Mouse (Mus musculus) myocyte (in vitro differentiated cells): ENCODE results near the gene Slc27a3.

ENCODE experiments used
- CEBPB ChIP-seq: IDR thresholded peaks from 2 replicates; pipeline ENCODE4 v1.6.1; 2011; ENCODE audit warnings: mild to moderate bottlenecking, moderate library complexity; ENCODE audit not compliant: poor library complexity, insufficient read depth, severe bottlenecking
- E2F4 ChIP-seq: IDR thresholded peaks from one replicate; pipeline ENCODE4 v1.6.1; 2011; ENCODE audit warnings: mild to moderate bottlenecking, control low read depth, moderate library complexity; ENCODE audit not compliant: insufficient read depth
- MAX ChIP-seq: IDR thresholded peaks from one replicate; pipeline ENCODE4 v1.6.1; 2011; ENCODE audit warnings: low read depth, mild to moderate bottlenecking, control low read depth
- MYOG ChIP-seq, 3 experiments: IDR thresholded peaks; one replicate each; pipeline ENCODE4 v1.6.1; 2011; ENCODE audit warnings: control low read depth in 2 of 3, low read depth in 2 of 3, mild to moderate bottlenecking in 2 of 3; ENCODE audit not compliant: insufficient read length in 2 of 3, control insufficient read depth in 1 of 3, insufficient read depth in 1 of 3
- POLR2A ChIP-seq: IDR thresholded peaks from one replicate; pipeline ENCODE4 v1.6.1; 2011; ENCODE audit warnings: low read depth, mild to moderate bottlenecking, control low read depth, moderate library complexity; ENCODE audit not compliant: insufficient read length
- POLR2AphosphoS2 ChIP-seq: IDR thresholded peaks from one replicate; pipeline ENCODE4 v1.6.1; 2011; ENCODE audit warnings: low read depth, control low read depth; ENCODE audit not compliant: insufficient read length
- REST ChIP-seq: IDR thresholded peaks from one replicate; pipeline ENCODE4 v1.6.1; 2011; ENCODE audit warnings: mild to moderate bottlenecking, control low read depth, moderate library complexity; ENCODE audit not compliant: insufficient read depth, insufficient read length
- TCF12 ChIP-seq: IDR thresholded peaks from one replicate; pipeline ENCODE4 v1.6.1; 2011; ENCODE audit warnings: mild to moderate bottlenecking, control low read depth; ENCODE audit not compliant: poor library complexity, insufficient read depth, severe bottlenecking
- TCF3 ChIP-seq: IDR thresholded peaks from one replicate; pipeline ENCODE4 v1.6.1; 2011; ENCODE audit warnings: low read depth, control low read depth; ENCODE audit not compliant: insufficient read length

DNA sequence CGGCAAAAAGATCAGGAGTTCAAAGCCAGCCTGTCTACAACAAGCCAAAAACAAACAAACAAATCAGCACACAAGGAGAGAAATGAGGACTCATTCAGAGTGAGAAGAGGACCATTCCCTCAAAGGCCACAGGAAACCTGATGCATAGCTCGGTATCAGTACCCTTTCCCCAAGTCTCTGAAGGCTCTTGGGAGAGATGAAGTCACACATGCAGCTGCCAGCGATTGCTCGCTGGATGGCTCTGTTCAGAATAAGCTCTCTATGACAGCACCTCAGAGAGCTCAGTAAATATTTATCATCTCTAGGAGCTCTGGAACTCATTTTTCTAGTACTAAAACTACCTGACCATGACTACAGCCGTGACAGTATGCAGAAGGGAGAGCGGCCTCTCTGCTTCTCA, 38.4 kb upstream of the Slc27a3 start:
- TF ChIP-seq POLR2AphosphoS2: no peak
- no peak for TF ChIP-seq E2F4
- TF ChIP-seq TCF12: no peak
- TF ChIP-seq REST: no peak
- no peak for TF ChIP-seq POLR2A
- no peak for TF ChIP-seq MYOG (IDR thresholded peaks at IDR 0.05; ENCODE audit: control insufficient read depth in 1 of 3, insufficient read depth in 1 of 3, insufficient read length in 2 of 3, low read depth in 2 of 3)
- no peak for TF ChIP-seq MAX
- no peak for TF ChIP-seq CEBPB
- no peak for TF ChIP-seq TCF3
